Mouse (Mus musculus) heart, adult 2 months (tissue): ENCODE measurements around the gene Fbxo36. TPM values are rescaled to one million over a fixed set of nuclear protein-coding genes. Genes with fewer than 3 reads are reported as not detected.

ENCODE experiments used
- DNase-seq, 2 experiments: peaks; one replicate each; pipeline ENCODE4 v3.0.0; 2021
- H3K27ac ChIP-seq: fragments of 200-600 bp; 2 replicates; pipeline ENCODE4 v1.8.1; 2022
- H3K27me3 ChIP-seq: fragments of 200-500 bp; 2 replicates; pipeline ENCODE4 v1.6.1; 2012; ENCODE audit warnings: mild to moderate bottlenecking, low read length, inconsistent platforms, mixed read lengths; ENCODE audit not compliant: control insufficient read depth, insufficient read depth
- H3K36me3 ChIP-seq: fragments of 200-500 bp; 2 replicates; pipeline ENCODE4 v1.6.1; 2012; ENCODE audit warnings: low read length, inconsistent platforms; ENCODE audit not compliant: control insufficient read depth, insufficient read depth
- H3K4me1 ChIP-seq: fragments of 200-500 bp; 2 replicates; pipeline ENCODE4 v1.6.1; 2011; ENCODE audit warnings: low read length; ENCODE audit not compliant: control insufficient read depth, insufficient read depth
- H3K4me3 ChIP-seq: fragments of 200-600 bp; 2 replicates; pipeline ENCODE4 v1.8.1; 2022
- H3K79me2 ChIP-seq: fragments of 200-500 bp; replicated peaks from 2 replicates; pipeline ENCODE4 v1.6.1; 2012; ENCODE audit warnings: mild to moderate bottlenecking, inconsistent platforms, low read length, moderate library complexity, mixed read lengths; ENCODE audit not compliant: control insufficient read depth, insufficient read depth
- H3K9ac ChIP-seq: fragments of 200-500 bp; 2 replicates; pipeline ENCODE4 v1.6.1; 2012; ENCODE audit warnings: low read depth, mild to moderate bottlenecking, control low read depth, inconsistent platforms, low read length, mixed read lengths
- CTCF ChIP-seq: fragments of 200-600 bp; IDR thresholded peaks from 2 replicates; pipeline ENCODE4 v1.8.1; 2022; ENCODE audit warnings: antibody characterized with exemption, mild to moderate bottlenecking, moderate library complexity
- EP300 ChIP-seq: fragments of 200-500 bp; IDR thresholded peaks from 2 replicates; pipeline ENCODE4 v1.6.1; 2011; ENCODE audit warnings: low read depth, low read length, control low read depth; ENCODE audit not compliant: insufficient read depth
- POLR2A ChIP-seq: fragments of 200-500 bp; IDR thresholded peaks from 2 replicates; pipeline ENCODE4 v1.6.1; 2011; ENCODE audit warnings: mild to moderate bottlenecking, low read depth, low read length, control low read depth; ENCODE audit not compliant: insufficient read depth
- WGBS: fragments of 180-500 bp; shearing (Covaris S2); methylation state at CpG from one replicate; pipeline ENCODE4 v1.1.7; 2018; 5-methylcytosine and 5-hydroxymethylcytosine counted together
- intact Hi-C: fragments of 180-260 bp; cut with DNase I; formaldehyde crosslinking; loops from one replicate; pipeline ENCODE4 v1.15.1; 2025
- polyA plus RNA-seq: library from polyadenylated mRNA; depleted of rRNA; stranded (reverse); fragments of >200 nt; gene quantifications from 2 replicates; pipeline ENCODE4 v1.2.3, GENCODE M21; 2012
- total RNA-seq, 2 experiments: library from RNA; stranded (reverse); gene quantifications; 2 replicates each; pipeline ENCODE4 v1.2.3; 2021

The Fbxo36 gene
- total and polyA plus RNA-seq, 3 experiments: 1.5 to 2.7 (median 2.5) TPM

- no peak for DNase-seq
- intact Hi-C loops: no loop called here
- H3K4me1 ChIP-seq: no peaks in the 10 kb centered on the region
- H3K27me3 ChIP-seq: no peaks in the 10 kb centered on the region
- H3K36me3 ChIP-seq: no peaks in the 10 kb centered on the region
- no peaks in the 10 kb centered on the region for H3K79me2 ChIP-seq
- no peak overlapping the region for H3K9ac ChIP-seq
- no peak overlapping the region for H3K27ac ChIP-seq
- TF ChIP-seq POLR2A: no peak
- no peak for TF ChIP-seq CTCF
- no peak for TF ChIP-seq EP300
- WGBS: 59% methylated on average over 10 of the region's 10 CpGs
- no peak overlapping the region for H3K4me3 ChIP-seq
Observed at GRCm38 (mm10) chr1:84860360-84861254, 21.0 kb downstream of the Fbxo36 start.

- no peak overlapping the region for H3K4me3 ChIP-seq
- no peak for DNase-seq
- H3K36me3 ChIP-seq: no peaks in the 10 kb centered on the region
- intact Hi-C loops: no loop called here
- H3K27me3 ChIP-seq: no peaks in the 10 kb centered on the region
- 82% methylated on average over 1 of the region's 1 CpGs for WGBS
- H3K9ac ChIP-seq: no peak overlapping the region
- no peaks in the 10 kb centered on the region for H3K79me2 ChIP-seq
- no peak overlapping the region for H3K27ac ChIP-seq
- TF ChIP-seq EP300 (no peak), POLR2A (no peak), CTCF (no peak)
- no peaks in the 10 kb centered on the region for H3K4me1 ChIP-seq
Observed at GRCm38 (mm10) chr1:84861255-84861630, 21.6 kb downstream of the Fbxo36 start.

- no peaks in the 10 kb centered on the region for H3K36me3 ChIP-seq
- no peak overlapping the region for H3K27ac ChIP-seq
- no peaks in the 10 kb centered on the region for H3K4me1 ChIP-seq
- no peaks in the 10 kb centered on the region for H3K79me2 ChIP-seq
- H3K4me3 ChIP-seq: no peak overlapping the region
- intact Hi-C loops: no loop called here
- no peak for DNase-seq
- TF ChIP-seq POLR2A (no peak), CTCF (no peak), EP300 (no peak)
- no peaks in the 10 kb centered on the region for H3K27me3 ChIP-seq
- 36% methylated on average over 2 of the region's 2 CpGs for WGBS
- no peak overlapping the region for H3K9ac ChIP-seq
Observed at GRCm38 (mm10) chr1:84864645-84865044, 25.0 kb downstream of the Fbxo36 start.

- H3K79me2 ChIP-seq: no peaks in the 10 kb centered on the region
- TF ChIP-seq EP300 (no peak), CTCF (no peak), POLR2A (no peak)
- intact Hi-C loops: no loop called here
- H3K9ac ChIP-seq: no peak overlapping the region
- H3K36me3 ChIP-seq: no peaks in the 10 kb centered on the region
- WGBS: 89% methylated on average over 6 of the region's 6 CpGs
- H3K27ac ChIP-seq: no peak overlapping the region
- no peak for DNase-seq
- no peaks in the 10 kb centered on the region for H3K4me1 ChIP-seq
- H3K27me3 ChIP-seq: no peaks in the 10 kb centered on the region
- no peak overlapping the region for H3K4me3 ChIP-seq
Observed at GRCm38 (mm10) chr1:84866231-84866630, 26.6 kb downstream of the Fbxo36 start.

- no peak for DNase-seq
- no peak for TF ChIP-seq CTCF
- no peak for TF ChIP-seq EP300
- TF ChIP-seq POLR2A: no peak
- Histone ChIP-seq H3K36me3 (no peaks in the 10 kb centered on the region), H3K9ac (no peak overlapping the region), H3K4me3 (no peak overlapping the region), H3K4me1 (no peaks in the 10 kb centered on the region), H3K27ac (no peak overlapping the region), H3K27me3 (no peaks in the 10 kb centered on the region), H3K79me2 (no peaks in the 10 kb centered on the region)
- 96% methylated on average over 3 of the region's 3 CpGs for WGBS
- intact Hi-C loops: no loop called here
Observed at GRCm38 (mm10) chr1:84866706-84867230, 27.1 kb downstream of the Fbxo36 start.

- TF ChIP-seq POLR2A (no peak), CTCF (no peak), EP300 (no peak)
- Histone ChIP-seq H3K36me3 (no peaks in the 10 kb centered on the region), H3K27me3 (no peaks in the 10 kb centered on the region), H3K27ac (no peak overlapping the region), H3K9ac (no peak overlapping the region), H3K4me3 (no peak overlapping the region), H3K4me1 (no peaks in the 10 kb centered on the region), H3K79me2 (no peaks in the 10 kb centered on the region)
- intact Hi-C loops: no loop called here
- DNase-seq: no peak
Observed at GRCm38 (mm10) chr1:84868311-84868710, 28.7 kb downstream of the Fbxo36 start.
